Mouse (Mus musculus) spleen, adult 2 months (tissue): ENCODE results near the gene Zscan22.

Experiments
- CTCF ChIP-seq: fragments of 200-500 bp; IDR thresholded peaks from 2 replicates; pipeline ENCODE4 v1.5.1; 2011; ENCODE audit warnings: mild to moderate bottlenecking, inconsistent platforms; ENCODE audit not compliant: insufficient read depth, insufficient read length, insufficient replicate concordance; ENCODE audit errors: extremely low read depth
- POLR2A ChIP-seq: fragments of 200-500 bp; IDR thresholded peaks from 2 replicates; pipeline ENCODE4 v1.6.1; 2011; ENCODE audit warnings: low read depth, low read length, inconsistent platforms

GRCm38 (mm10) chr7:12927693-12928589, 30.3 kb downstream of the Zscan22 start:
- no peak for TF ChIP-seq CTCF
- no peak for TF ChIP-seq POLR2A
